Mouse (Mus musculus) heart, embryonic 11.5 days (tissue): ENCODE measurements around the gene Fam71e1. TPM values are rescaled to one million over a fixed set of nuclear protein-coding genes. Genes with fewer than 3 reads are reported as not detected.

ENCODE experiments used
- ATAC-seq: fragments of 200-750 bp; cut with Nextera tagmentation; replicated peaks from 2 replicates; pipeline ENCODE4 v1.8.0; 2017; ENCODE audit warnings: moderate library complexity; ENCODE audit not compliant: insufficient number of reproducible peaks, low FRiP score, low TSS enrichment
- H3K27ac ChIP-seq: fragments of 300-500 bp; sonication (generic); 2 replicates; pipeline ENCODE4 v1.5.1; 2014; ENCODE audit warnings: mild to moderate bottlenecking, low read depth, low read length
- H3K27me3 ChIP-seq: fragments of 300-500 bp; sonication (generic); 2 replicates; pipeline ENCODE4 v1.6.1; 2014; ENCODE audit warnings: mild to moderate bottlenecking, low read length, mixed read lengths; ENCODE audit not compliant: control insufficient read depth, insufficient read depth
- H3K36me3 ChIP-seq: fragments of 300-500 bp; sonication (generic); 2 replicates; pipeline ENCODE4 v1.6.1; 2014; ENCODE audit warnings: mild to moderate bottlenecking, low read length, moderate library complexity, mixed read lengths; ENCODE audit not compliant: control insufficient read depth, insufficient read depth
- H3K4me1 ChIP-seq: fragments of 300-500 bp; sonication (generic); 2 replicates; pipeline ENCODE4 v1.6.1; 2014; ENCODE audit warnings: low read length; ENCODE audit not compliant: control insufficient read depth, insufficient read depth
- H3K4me2 ChIP-seq: fragments of 300-500 bp; sonication (generic); 2 replicates; pipeline ENCODE4 v1.6.1; 2014; ENCODE audit warnings: mild to moderate bottlenecking, moderate library complexity
- H3K4me3 ChIP-seq: fragments of 300-500 bp; sonication (generic); 2 replicates; pipeline ENCODE4 v1.5.1; 2014; ENCODE audit warnings: low read depth, low read length
- H3K9ac ChIP-seq: fragments of 300-500 bp; sonication (generic); 2 replicates; pipeline ENCODE4 v1.6.1; 2014; ENCODE audit warnings: mild to moderate bottlenecking, low read depth, low read length, moderate library complexity
- H3K9me3 ChIP-seq: fragments of 300-500 bp; sonication (generic); replicated peaks from 2 replicates; pipeline ENCODE4 v1.6.1; 2016; ENCODE audit warnings: low read length; ENCODE audit not compliant: control insufficient read depth
- WGBS: fragments of 180-500 bp; shearing (Covaris S2); extraction: QIAGEN DNeasy Blood & Tissue Kit; methylation state at CpG from one replicate; pipeline ENCODE4 v1.1.7; 2014; ENCODE audit not compliant: insufficient replicate concordance; 5-methylcytosine and 5-hydroxymethylcytosine counted together
- polyA plus RNA-seq: library from polyadenylated mRNA; unstranded; fragments of >200 nt; fragmentation: Nextera tagmentation; extraction: Ambion mirVana; gene quantifications from 2 replicates; pipeline ENCODE4 v1.2.1, GENCODE M21; 2014

Gene Fam71e1
- polyA plus RNA-seq, 1 experiment from 2014 or later, result 10.6 TPM

DNA sequence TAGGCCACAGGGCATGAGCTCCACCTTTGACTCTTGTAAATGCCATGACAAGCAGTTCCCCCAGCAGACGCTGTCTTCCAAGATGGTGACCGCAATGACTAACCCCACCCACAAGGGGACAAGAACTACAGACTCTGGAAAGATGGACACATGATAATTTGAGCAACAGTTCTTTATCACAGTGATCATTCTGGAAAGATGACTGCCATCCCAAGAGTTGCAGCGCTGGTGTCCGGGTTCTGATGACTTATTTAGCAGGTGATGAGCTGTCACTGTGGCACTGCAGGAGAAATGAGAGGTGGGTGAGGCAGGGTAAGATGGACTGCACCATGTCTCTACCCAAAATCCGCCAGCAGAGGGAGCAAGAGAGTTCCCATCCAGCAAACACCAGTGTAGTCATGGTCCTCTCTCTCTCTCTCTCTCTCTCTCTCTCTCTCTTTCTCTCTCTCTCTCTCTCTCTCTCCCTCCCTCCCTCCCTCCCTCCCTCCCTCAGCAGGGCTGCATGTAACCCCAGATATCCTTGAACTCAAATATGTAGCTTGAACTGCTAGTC lies 5.3 kb downstream of the Fam71e1 start:
- H3K4me2 ChIP-seq, result no peak overlapping the region
- no peak for ATAC-seq
- no peaks in the 10 kb centered on the region for H3K9me3 ChIP-seq
- 33% methylated on average over 5 of the region's 5 CpGs for WGBS
- H3K4me3 ChIP-seq, result no peak overlapping the region
- H3K9ac ChIP-seq, result no peak overlapping the region
- H3K27me3 ChIP-seq, result peaks cover 14% of the 10 kb centered on the region
- no peak overlapping the region for H3K27ac ChIP-seq
- no peaks in the 10 kb centered on the region for H3K36me3 ChIP-seq
- peaks cover 3% of the 10 kb centered on the region; the same call in 1 of the 2 replicates for H3K4me1 ChIP-seq

DNA sequence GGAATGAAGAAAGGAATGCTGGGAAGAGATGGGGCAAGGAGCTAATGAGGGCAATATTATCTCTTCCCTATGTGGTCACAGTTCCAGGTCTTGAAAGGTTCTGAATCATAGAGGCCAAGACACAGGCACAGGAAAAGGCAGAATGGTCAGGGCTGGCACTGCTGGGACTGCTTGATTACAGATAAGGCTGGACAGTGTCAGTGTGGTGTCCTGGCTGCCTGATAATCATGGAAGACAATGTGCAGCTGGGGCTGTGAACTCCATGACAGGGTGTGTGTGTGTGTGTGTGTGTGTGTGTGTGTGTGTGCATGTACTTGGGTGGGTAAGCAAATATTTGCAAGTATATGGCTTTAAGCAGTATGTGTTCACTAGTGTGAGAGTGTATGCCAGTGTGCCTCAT lies 11.1 kb downstream of the Fam71e1 start:
- Histone ChIP-seq H3K36me3 (no peaks in the 10 kb centered on the region), H3K4me2 (no peak overlapping the region), H3K4me3 (no peak overlapping the region), H3K9ac (no peak overlapping the region), H3K27ac (no peak overlapping the region), H3K9me3 (no peaks in the 10 kb centered on the region), H3K27me3 (peaks cover 15% of the 10 kb centered on the region), H3K4me1 (no peaks in the 10 kb centered on the region)
- ATAC-seq, result peak; percentile 70

DNA sequence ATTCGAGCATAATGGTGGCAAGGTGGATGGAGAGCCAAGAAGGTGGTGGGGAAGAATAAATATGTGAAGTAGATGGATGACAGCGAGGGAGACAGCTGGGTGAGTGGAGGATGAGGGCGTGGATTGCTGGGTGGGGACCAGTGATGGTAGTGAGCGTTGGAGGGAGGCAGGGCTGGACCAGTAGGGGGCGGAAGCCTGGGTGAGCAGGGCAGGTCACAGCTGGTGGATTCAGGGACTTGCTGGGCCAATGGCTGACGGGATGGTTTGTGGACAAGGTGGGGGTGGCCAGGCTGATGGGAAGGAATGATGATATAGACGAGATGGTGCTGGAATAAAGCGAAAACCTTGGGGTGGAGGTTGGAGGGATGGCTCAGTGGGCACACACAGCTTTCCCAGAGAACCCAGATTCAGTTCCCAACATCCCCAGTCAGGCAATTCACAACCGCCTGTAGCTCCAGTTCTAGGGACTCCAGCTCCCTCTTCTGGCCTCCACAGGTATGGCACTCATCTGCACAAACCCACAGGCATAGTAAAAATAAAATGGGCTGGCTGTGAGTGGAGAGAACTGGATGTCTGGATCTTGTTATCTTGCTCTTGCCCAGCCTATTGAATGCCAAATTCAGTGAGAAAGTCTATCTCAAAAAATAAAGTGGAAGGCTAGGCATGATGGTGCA lies 23.0 kb downstream of the Fam71e1 start:
- H3K9ac ChIP-seq, result no peak overlapping the region
- no peak overlapping the region for H3K4me2 ChIP-seq
- no peak for ATAC-seq
- H3K9me3 ChIP-seq, result no peaks in the 10 kb centered on the region
- H3K27me3 ChIP-seq, result peaks cover 48% of the 10 kb centered on the region
- no peak overlapping the region for H3K4me3 ChIP-seq
- no peaks in the 10 kb centered on the region for H3K36me3 ChIP-seq
- no peaks in the 10 kb centered on the region for H3K4me1 ChIP-seq
- WGBS, result 63% methylated on average over 9 of the region's 9 CpGs
- H3K27ac ChIP-seq, result no peak overlapping the region

DNA sequence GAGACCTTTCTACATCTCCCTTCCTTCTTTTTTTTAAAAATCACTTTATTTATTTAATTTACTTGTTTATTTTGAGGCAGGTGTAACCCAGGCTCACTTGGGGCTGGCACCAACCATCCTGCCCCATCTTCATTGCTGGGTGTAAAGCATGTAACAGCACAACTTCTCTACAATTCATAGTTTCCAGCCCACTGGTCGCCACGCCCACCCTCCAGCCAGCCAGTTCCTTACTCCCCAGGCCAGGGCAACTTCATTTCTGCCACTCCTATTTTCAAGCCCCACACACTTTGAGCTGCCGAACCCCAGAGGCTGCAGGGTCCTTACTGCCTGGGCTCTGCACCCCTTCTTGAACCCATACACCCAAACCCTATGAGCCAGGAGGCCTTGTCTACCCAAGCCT lies 24.6 kb downstream of the Fam71e1 start:
- WGBS, result 77% methylated on average over 3 of the region's 3 CpGs
- Histone ChIP-seq H3K9ac (no peak overlapping the region), H3K27me3 (peaks cover 57% of the 10 kb centered on the region), H3K36me3 (no peaks in the 10 kb centered on the region), H3K9me3 (no peaks in the 10 kb centered on the region), H3K4me1 (no peaks in the 10 kb centered on the region; the same call in 1 of the 2 replicates), H3K4me2 (no peak overlapping the region), H3K27ac (no peak overlapping the region), H3K4me3 (no peak overlapping the region)
- no peak for ATAC-seq

DNA sequence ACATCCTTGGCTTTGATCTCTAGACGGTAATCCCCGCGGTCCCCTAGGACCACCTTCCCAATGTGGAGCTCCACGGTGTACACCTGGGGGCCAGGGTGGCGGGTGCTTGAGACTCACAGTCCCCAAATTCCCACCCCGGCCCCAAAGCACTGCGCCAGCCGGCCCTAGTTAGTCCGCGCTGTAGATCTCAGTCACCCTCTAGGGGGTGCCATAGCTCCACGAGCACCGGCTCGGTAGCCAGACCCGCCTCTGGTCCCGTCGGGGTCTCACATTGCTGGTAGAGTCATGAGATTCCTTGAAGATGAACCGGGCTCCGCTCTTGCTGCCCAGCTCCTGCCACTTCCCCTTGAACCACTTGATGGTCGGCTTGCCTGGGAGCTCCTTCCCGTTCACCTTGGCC lies 25.3 kb downstream of the Fam71e1 start:
- ATAC-seq, result no peak
- Histone ChIP-seq H3K4me2 (peak overlapping the region; percentile 31; the same call in 1 of the 2 replicates), H3K9me3 (no peaks in the 10 kb centered on the region), H3K9ac (no peak overlapping the region), H3K27ac (no peak overlapping the region), H3K36me3 (no peaks in the 10 kb centered on the region), H3K27me3 (peaks cover 64% of the 10 kb centered on the region), H3K4me1 (no peaks in the 10 kb centered on the region; the same call in 1 of the 2 replicates), H3K4me3 (no peak overlapping the region)
- 1% methylated on average over 20 of the region's 20 CpGs for WGBS

DNA sequence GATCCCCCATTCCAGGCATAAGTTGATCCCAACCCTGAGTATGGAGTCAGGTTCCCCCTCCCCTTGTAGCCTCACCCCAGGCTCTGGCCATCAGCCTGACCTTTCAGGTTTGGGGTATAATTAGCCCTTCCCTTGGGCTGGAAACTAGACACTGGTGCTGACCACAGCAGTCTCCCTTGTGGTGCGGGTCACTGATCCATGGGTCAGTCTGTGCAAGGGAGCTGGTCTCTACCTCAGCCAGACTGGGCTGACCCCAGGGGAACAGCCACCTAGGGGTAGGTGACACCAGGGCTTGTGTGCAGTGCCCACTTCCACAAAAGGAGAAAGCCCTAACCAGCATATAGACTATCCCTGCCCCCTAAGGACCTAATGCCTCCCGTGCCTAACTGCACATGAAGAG lies 26.7 kb downstream of the Fam71e1 start:
- peaks cover 66% of the 10 kb centered on the region for H3K27me3 ChIP-seq
- no peak for ATAC-seq
- no peaks in the 10 kb centered on the region for H3K36me3 ChIP-seq
- no peak overlapping the region for H3K9ac ChIP-seq
- WGBS, result 54% methylated on average over 2 of the region's 2 CpGs
- no peaks in the 10 kb centered on the region for H3K9me3 ChIP-seq
- no peak overlapping the region for H3K27ac ChIP-seq
- H3K4me2 ChIP-seq, result no peak overlapping the region
- peaks cover 5% of the 10 kb centered on the region for H3K4me1 ChIP-seq
- no peak overlapping the region for H3K4me3 ChIP-seq

DNA sequence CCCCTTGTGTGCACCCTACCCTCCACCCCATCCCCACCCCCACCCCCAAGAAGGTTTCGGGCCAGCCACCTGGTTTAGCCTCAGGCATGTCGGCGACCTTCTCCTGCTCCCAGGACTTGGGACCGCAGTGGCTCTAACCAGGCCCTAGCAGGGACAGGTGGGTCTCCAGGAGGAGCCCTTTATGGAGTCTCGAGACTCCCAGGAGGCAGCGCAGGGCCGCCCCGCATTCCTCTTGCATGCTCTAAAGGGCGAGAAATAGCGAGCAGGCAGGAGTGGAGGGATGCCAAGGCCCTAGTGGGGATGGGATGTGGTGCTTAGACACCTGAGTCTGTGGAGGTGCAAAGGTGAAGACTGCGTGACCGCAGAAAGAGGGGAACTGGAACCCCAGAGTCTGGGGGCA lies 28.1 kb downstream of the Fam71e1 start, which contains the start of gene Mybpc2:
Gene Mybpc2, minus strand, starts transcription at position 155 of the 400 bp plus-strand sequence.
- Histone ChIP-seq H3K27ac (no peak within 1 kb of the TSS), H3K4me1 (peaks cover 5% of the 10 kb centered on the region), H3K9ac (no peak within 1 kb of the TSS), H3K4me2 (peak within 1 kb of the TSS; percentile 39), H3K9me3 (no peaks in the 10 kb centered on the region), H3K4me3 (0 out of 2 replicates have a peak within 1 kb of the TSS, but pooled peaks have one; percentile 1), H3K27me3 (peaks cover 75% of the 10 kb centered on the region), H3K36me3 (no peaks in the 10 kb centered on the region)
- WGBS, result 19% methylated on average over 12 of the region's 12 CpGs
- ATAC-seq, result no peak

DNA sequence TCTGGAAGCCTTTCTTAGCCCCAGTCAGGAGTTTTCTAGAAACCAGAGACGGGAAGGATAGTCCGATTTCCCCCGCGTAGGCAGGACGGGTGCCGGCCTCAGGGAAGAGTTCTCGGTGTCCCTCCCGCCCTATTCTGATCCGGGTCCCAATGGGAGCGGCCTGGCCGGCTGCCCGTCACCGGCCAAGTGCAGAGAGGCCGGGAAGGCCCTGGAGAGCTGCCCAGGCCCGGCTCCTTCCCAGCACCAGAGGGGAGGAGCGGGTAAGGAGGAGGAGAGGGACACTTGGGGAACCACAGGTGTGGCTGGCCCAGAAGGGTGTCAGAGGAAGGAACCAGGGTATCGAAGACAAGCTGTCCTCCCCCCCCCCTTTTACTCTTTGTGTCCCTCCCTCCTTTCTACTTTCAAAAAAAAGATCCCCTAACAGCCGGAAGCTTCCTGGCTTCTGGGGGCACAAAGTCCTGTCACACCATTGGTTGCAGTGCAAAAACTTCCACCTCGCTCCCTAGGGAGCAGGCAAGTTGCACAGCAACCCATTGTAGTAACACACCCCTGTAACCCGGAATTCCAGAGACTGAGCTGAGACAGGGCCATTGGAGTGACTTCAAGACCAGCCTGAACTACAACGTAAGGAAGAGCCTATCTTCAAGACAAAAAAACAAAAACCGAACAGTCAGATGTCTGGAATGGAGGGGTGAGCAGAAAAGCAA lies 28.9 kb downstream of the Fam71e1 start:
- Histone ChIP-seq H3K36me3 (no peaks in the 10 kb centered on the region), H3K4me2 (peak overlapping the region; percentile 39), H3K4me1 (peaks cover 5% of the 10 kb centered on the region), H3K9ac (no peak overlapping the region), H3K27ac (no peak overlapping the region), H3K4me3 (0 out of 2 replicates have a peak overlapping the region, but pooled peaks have one; percentile 1), H3K27me3 (peaks cover 75% of the 10 kb centered on the region), H3K9me3 (no peaks in the 10 kb centered on the region)
- ATAC-seq, result no peak
- 18% methylated on average over 19 of the region's 22 CpGs for WGBS
